Mouse (Mus musculus) heart, embryonic 10.5 days (tissue): Measurements from ENCODE around the gene Ttc28. TPM values are rescaled to one million over a fixed set of nuclear protein-coding genes. Genes with fewer than 3 reads are reported as not detected.

Experiments used
- DNase-seq: peaks from one replicate; pipeline ENCODE4 v3.0.0-alpha.2; 2017; ENCODE audit warnings: low spot score
- H3K27ac ChIP-seq: fragments of 300-500 bp; sonication (generic); 2 replicates; pipeline ENCODE4 v1.5.1; 2016; ENCODE audit warnings: mild to moderate bottlenecking
- H3K27me3 ChIP-seq: fragments of 300-500 bp; sonication (generic); 2 replicates; pipeline ENCODE4 v1.6.1; 2016; ENCODE audit warnings: mild to moderate bottlenecking; ENCODE audit not compliant: poor library complexity, insufficient read depth, severe bottlenecking
- H3K36me3 ChIP-seq: fragments of 300-500 bp; sonication (generic); 2 replicates; pipeline ENCODE4 v1.6.1; 2016; ENCODE audit warnings: mild to moderate bottlenecking, moderate library complexity
- H3K4me1 ChIP-seq: fragments of 300-500 bp; sonication (generic); 2 replicates; pipeline ENCODE4 v1.6.1; 2016; ENCODE audit warnings: mild to moderate bottlenecking
- H3K4me3 ChIP-seq: fragments of 300-500 bp; sonication (generic); 2 replicates; pipeline ENCODE4 v1.5.1; 2016; ENCODE audit warnings: mild to moderate bottlenecking, moderate library complexity
- H3K9me3 ChIP-seq: fragments of 300-500 bp; sonication (generic); 2 replicates; pipeline ENCODE4 v1.6.1; 2016; ENCODE audit warnings: mild to moderate bottlenecking, moderate library complexity
- WGBS: fragments of 180-500 bp; shearing (Covaris S2); methylation state at CpG from one replicate; pipeline ENCODE4 v1.1.7; 2016; 5-methylcytosine and 5-hydroxymethylcytosine counted together
- polyA plus RNA-seq: library from polyadenylated mRNA; unstranded; fragments of >200 nt; fragmentation: Nextera tagmentation; extraction: Ambion mirVana; gene quantifications from 2 replicates; pipeline ENCODE4 v1.2.1, GENCODE M21; 2016

The Ttc28 gene
- polyA plus RNA-seq, 1 experiment from 2014 or later = 10.9 TPM

GRCm38 (mm10) chr5:111194829-111195228 is 315.2 kb downstream of the Ttc28 start:
- Histone ChIP-seq H3K9me3 (no peaks in the 10 kb centered on the region), H3K4me3 (no peak overlapping the region), H3K27ac (no peak overlapping the region), H3K27me3 (peaks cover 50% of the 10 kb centered on the region), H3K4me1 (peaks cover 26% of the 10 kb centered on the region), H3K36me3 (no peaks in the 10 kb centered on the region)
- WGBS = 66% methylated on average over 2 of the region's 2 CpGs
- no peak for DNase-seq

GRCm38 (mm10) chr5:111195488-111196485 is 316.2 kb downstream of the Ttc28 start:
- WGBS = 58% methylated on average over 11 of the region's 11 CpGs
- no peak for DNase-seq
- H3K27me3 ChIP-seq = peaks cover 50% of the 10 kb centered on the region
- peaks cover 25% of the 10 kb centered on the region for H3K4me1 ChIP-seq
- no peaks in the 10 kb centered on the region for H3K36me3 ChIP-seq
- no peak overlapping the region for H3K27ac ChIP-seq
- H3K4me3 ChIP-seq = no peak overlapping the region
- no peaks in the 10 kb centered on the region for H3K9me3 ChIP-seq

GRCm38 (mm10) chr5:111197727-111198126 is 318.1 kb downstream of the Ttc28 start:
- WGBS = 67% methylated on average over 15 of the region's 15 CpGs
- peaks cover 44% of the 10 kb centered on the region for H3K27me3 ChIP-seq
- no peak overlapping the region for H3K27ac ChIP-seq
- no peak overlapping the region for H3K4me3 ChIP-seq
- peaks cover 24% of the 10 kb centered on the region for H3K4me1 ChIP-seq
- no peaks in the 10 kb centered on the region for H3K36me3 ChIP-seq
- no peaks in the 10 kb centered on the region for H3K9me3 ChIP-seq
- DNase-seq = no peak

GRCm38 (mm10) chr5:111200167-111200840 is 320.7 kb downstream of the Ttc28 start:
- WGBS = 55% methylated on average over 15 of the region's 15 CpGs
- peaks cover 27% of the 10 kb centered on the region for H3K4me1 ChIP-seq
- H3K9me3 ChIP-seq = no peaks in the 10 kb centered on the region
- no peak overlapping the region for H3K27ac ChIP-seq
- H3K27me3 ChIP-seq = peaks cover 40% of the 10 kb centered on the region
- no peaks in the 10 kb centered on the region for H3K36me3 ChIP-seq
- DNase-seq = no peak
- no peak overlapping the region for H3K4me3 ChIP-seq

- H3K27ac ChIP-seq = no peak overlapping the region
- H3K9me3 ChIP-seq = no peaks in the 10 kb centered on the region
- H3K27me3 ChIP-seq = peaks cover 36% of the 10 kb centered on the region
- no peak overlapping the region for H3K4me3 ChIP-seq
- DNase-seq = no peak
- 61% methylated on average over 16 of the region's 16 CpGs for WGBS
- no peaks in the 10 kb centered on the region for H3K36me3 ChIP-seq
- peaks cover 23% of the 10 kb centered on the region for H3K4me1 ChIP-seq
Measured at GRCm38 (mm10) chr5:111200915-111201610, 321.5 kb downstream of the Ttc28 start.

- 62% methylated on average over 5 of the region's 5 CpGs for WGBS
Measured at GRCm38 (mm10) chr5:111204221-111204620, 324.6 kb downstream of the Ttc28 start.

GRCm38 (mm10) chr5:111204976-111205586 is 325.5 kb downstream of the Ttc28 start:
- 60% methylated on average over 4 of the region's 4 CpGs for WGBS

More at GRCm38 (mm10) chr5:111204221-111204620, 324.6 kb downstream of the Ttc28 start:
- Histone ChIP-seq H3K9me3 (no peaks in the 10 kb centered on the region), H3K27ac (no peak overlapping the region), H3K4me1 (peaks cover 36% of the 10 kb centered on the region), H3K4me3 (no peak overlapping the region), H3K27me3 (peaks cover 33% of the 10 kb centered on the region), H3K36me3 (no peaks in the 10 kb centered on the region)
- no peak for DNase-seq

GRCm38 (mm10) chr5:111205817-111206216 is 326.2 kb downstream of the Ttc28 start:
- Histone ChIP-seq H3K27me3 (peaks cover 38% of the 10 kb centered on the region), H3K36me3 (no peaks in the 10 kb centered on the region), H3K9me3 (no peaks in the 10 kb centered on the region), H3K27ac (no peak overlapping the region), H3K4me1 (peaks cover 30% of the 10 kb centered on the region), H3K4me3 (no peak overlapping the region)
- no peak for DNase-seq
- WGBS = 57% methylated on average over 4 of the region's 4 CpGs

More at GRCm38 (mm10) chr5:111204976-111205586, 325.5 kb downstream of the Ttc28 start:
- no peak overlapping the region for H3K27ac ChIP-seq
- peaks cover 35% of the 10 kb centered on the region for H3K4me1 ChIP-seq
- DNase-seq = no peak
- no peaks in the 10 kb centered on the region for H3K36me3 ChIP-seq
- H3K9me3 ChIP-seq = no peaks in the 10 kb centered on the region
- no peak overlapping the region for H3K4me3 ChIP-seq
- peaks cover 38% of the 10 kb centered on the region for H3K27me3 ChIP-seq

GRCm38 (mm10) chr5:111207924-111208659 is 328.5 kb downstream of the Ttc28 start:
- Histone ChIP-seq H3K4me1 (peaks cover 21% of the 10 kb centered on the region), H3K9me3 (no peaks in the 10 kb centered on the region), H3K4me3 (peak overlapping the region; percentile 31), H3K27me3 (peaks cover 31% of the 10 kb centered on the region), H3K36me3 (no peaks in the 10 kb centered on the region), H3K27ac (peak overlapping the region; percentile 25; the same call in 1 of the 2 replicates)
- 31% methylated on average over 8 of the region's 8 CpGs for WGBS
- DNase-seq = no peak

- 33% methylated on average over 5 of the region's 5 CpGs for WGBS
- Histone ChIP-seq H3K27ac (no peak overlapping the region), H3K9me3 (no peaks in the 10 kb centered on the region), H3K4me3 (0 out of 2 replicates have a peak overlapping the region, but pooled peaks have one; percentile 31), H3K27me3 (peaks cover 33% of the 10 kb centered on the region), H3K4me1 (peaks cover 18% of the 10 kb centered on the region), H3K36me3 (no peaks in the 10 kb centered on the region)
- DNase-seq = no peak
Measured at GRCm38 (mm10) chr5:111208660-111208969, 329.0 kb downstream of the Ttc28 start.

GRCm38 (mm10) chr5:111213935-111214450 is 334.4 kb downstream of the Ttc28 start:
- Histone ChIP-seq H3K4me3 (no peak overlapping the region), H3K4me1 (peaks cover 35% of the 10 kb centered on the region), H3K36me3 (no peaks in the 10 kb centered on the region), H3K9me3 (no peaks in the 10 kb centered on the region), H3K27me3 (peaks cover 21% of the 10 kb centered on the region), H3K27ac (no peak overlapping the region)
- DNase-seq = no peak
- 56% methylated on average over 8 of the region's 8 CpGs for WGBS

GRCm38 (mm10) chr5:111214890-111215289 is 335.3 kb downstream of the Ttc28 start:
- no peak overlapping the region for H3K4me3 ChIP-seq
- no peak overlapping the region for H3K27ac ChIP-seq
- no peaks in the 10 kb centered on the region for H3K36me3 ChIP-seq
- no peak for DNase-seq
- H3K9me3 ChIP-seq = no peaks in the 10 kb centered on the region
- WGBS = 67% methylated on average over 13 of the region's 13 CpGs
- peaks cover 16% of the 10 kb centered on the region for H3K27me3 ChIP-seq
- H3K4me1 ChIP-seq = peaks cover 35% of the 10 kb centered on the region
